Mouse (Mus musculus): ENCODE results near the gene Mapk12.

GRCm38 (mm10) chr15:89100823-89101222, 39.7 kb downstream of the Mapk12 start:
- TF ChIP-seq CTCF (IDR thresholded peaks at IDR 0.05; ENCODE audit: low read depth) (no peak), EP300 (IDR thresholded peaks at IDR 0.05; ENCODE audit: low read depth) (no peak)

Data from heart, postnatal 0 days (tissue).